Mouse (Mus musculus): Measurements from ENCODE around the gene Klhl22. TPM values are rescaled to one million over a fixed set of nuclear protein-coding genes. Genes with fewer than 3 reads are reported as not detected.

The Klhl22 gene
- total RNA-seq, 1 experiment from 2014 or later = 5.0 TPM

- ATAC-seq (replicated peaks; ENCODE audit: insufficient number of reproducible peaks, low FRiP score, low TSS enrichment, poor library complexity, severe bottlenecking) = peak; percentile 76
These were observed 56.3 kb downstream of the Klhl22 start for GRCm38 (mm10) chr16:17815411-17816402.

- ATAC-seq (replicated peaks; ENCODE audit: insufficient number of reproducible peaks, low FRiP score, low TSS enrichment, poor library complexity, severe bottlenecking) = no peak
These were observed 57.1 kb downstream of the Klhl22 start for GRCm38 (mm10) chr16:17816528-17816927.

GRCm38 (mm10) chr16:17826500-17826899 lies 67.1 kb downstream of the Klhl22 start:
- no peak for ATAC-seq (replicated peaks; ENCODE audit: insufficient number of reproducible peaks, low FRiP score, low TSS enrichment, poor library complexity, severe bottlenecking)

GRCm38 (mm10) chr16:17828229-17828628 lies 68.8 kb downstream of the Klhl22 start:
- ATAC-seq (replicated peaks; ENCODE audit: insufficient number of reproducible peaks, low FRiP score, low TSS enrichment, poor library complexity, severe bottlenecking) = no peak

GRCm38 (mm10) chr16:17828867-17829266 lies 69.4 kb downstream of the Klhl22 start:
- no peak for ATAC-seq (replicated peaks; ENCODE audit: insufficient number of reproducible peaks, low FRiP score, low TSS enrichment, poor library complexity, severe bottlenecking)

- ATAC-seq (replicated peaks; ENCODE audit: insufficient number of reproducible peaks, low FRiP score, low TSS enrichment, poor library complexity, severe bottlenecking) = no peak
These were observed 71.2 kb downstream of the Klhl22 start for GRCm38 (mm10) chr16:17830385-17831178.

- no peak for ATAC-seq (replicated peaks; ENCODE audit: insufficient number of reproducible peaks, low FRiP score, low TSS enrichment, poor library complexity, severe bottlenecking)
These were observed 72.4 kb downstream of the Klhl22 start for GRCm38 (mm10) chr16:17831781-17832180.

GRCm38 (mm10) chr16:17832821-17833220 lies 73.4 kb downstream of the Klhl22 start, which contains the start of gene B830017H08Rik:
TSS of gene B830017H08Rik (plus strand) at chr16:17833121.
- ATAC-seq (replicated peaks; ENCODE audit: insufficient number of reproducible peaks, low FRiP score, low TSS enrichment, poor library complexity, severe bottlenecking) = no peak

- no peak for ATAC-seq (replicated peaks; ENCODE audit: insufficient number of reproducible peaks, low FRiP score, low TSS enrichment, poor library complexity, severe bottlenecking)
These were observed 73.9 kb downstream of the Klhl22 start for GRCm38 (mm10) chr16:17833321-17833680.

GRCm38 (mm10) chr16:17833681-17834399 lies 74.4 kb downstream of the Klhl22 start:
- no peak for ATAC-seq (replicated peaks; ENCODE audit: insufficient number of reproducible peaks, low FRiP score, low TSS enrichment, poor library complexity, severe bottlenecking)

GRCm38 (mm10) chr16:17834543-17834942 lies 75.1 kb downstream of the Klhl22 start:
- ATAC-seq (replicated peaks; ENCODE audit: insufficient number of reproducible peaks, low FRiP score, low TSS enrichment, poor library complexity, severe bottlenecking) = no peak

GRCm38 (mm10) chr16:17835481-17835880 lies 76.1 kb downstream of the Klhl22 start:
- ATAC-seq (replicated peaks; ENCODE audit: insufficient number of reproducible peaks, low FRiP score, low TSS enrichment, poor library complexity, severe bottlenecking) = no peak

GRCm38 (mm10) chr16:17838051-17838450 lies 78.6 kb downstream of the Klhl22 start, which contains the start of gene Car15:
TSS of gene Car15 (minus strand) at chr16:17838364.
- no peak for ATAC-seq (replicated peaks; ENCODE audit: insufficient number of reproducible peaks, low FRiP score, low TSS enrichment, poor library complexity, severe bottlenecking)

GRCm38 (mm10) chr16:17839976-17840375 lies 80.6 kb downstream of the Klhl22 start:
- ATAC-seq (replicated peaks; ENCODE audit: insufficient number of reproducible peaks, low FRiP score, low TSS enrichment, poor library complexity, severe bottlenecking) = no peak

GRCm38 (mm10) chr16:17842437-17842836 lies 83.0 kb downstream of the Klhl22 start:
- no peak for ATAC-seq (replicated peaks; ENCODE audit: insufficient number of reproducible peaks, low FRiP score, low TSS enrichment, poor library complexity, severe bottlenecking)

All from monocyte, adult 5-6 weeks (primary cell).